Mouse (Mus musculus): Measurements from ENCODE around the gene Cpm. TPM values are rescaled to one million over a fixed set of nuclear protein-coding genes. Genes with fewer than 3 reads are reported as not detected.

Cpm gene
- polyA plus RNA-seq, 1 experiment = 6.6 TPM

- no peak overlapping the region for H3K27ac ChIP-seq (ENCODE audit: insufficient read depth, low read length)
- TF ChIP-seq POLR2A (IDR thresholded peaks at IDR 0.05; ENCODE audit: extremely low read depth, insufficient read depth, low read length) (no peak), CTCF (IDR thresholded peaks at IDR 0.05; ENCODE audit: extremely low read depth, insufficient read depth, low read length) (no peak)
- no peak overlapping the region for H3K4me3 ChIP-seq (ENCODE audit: insufficient read depth, low read length)
- H3K4me1 ChIP-seq (ENCODE audit: control insufficient read depth, insufficient read depth, low read length) = no peaks in the 10 kb centered on the region
Measured at GRCm38 (mm10) chr10:117671266-117671665, 42.0 kb downstream of the Cpm start.

DNA sequence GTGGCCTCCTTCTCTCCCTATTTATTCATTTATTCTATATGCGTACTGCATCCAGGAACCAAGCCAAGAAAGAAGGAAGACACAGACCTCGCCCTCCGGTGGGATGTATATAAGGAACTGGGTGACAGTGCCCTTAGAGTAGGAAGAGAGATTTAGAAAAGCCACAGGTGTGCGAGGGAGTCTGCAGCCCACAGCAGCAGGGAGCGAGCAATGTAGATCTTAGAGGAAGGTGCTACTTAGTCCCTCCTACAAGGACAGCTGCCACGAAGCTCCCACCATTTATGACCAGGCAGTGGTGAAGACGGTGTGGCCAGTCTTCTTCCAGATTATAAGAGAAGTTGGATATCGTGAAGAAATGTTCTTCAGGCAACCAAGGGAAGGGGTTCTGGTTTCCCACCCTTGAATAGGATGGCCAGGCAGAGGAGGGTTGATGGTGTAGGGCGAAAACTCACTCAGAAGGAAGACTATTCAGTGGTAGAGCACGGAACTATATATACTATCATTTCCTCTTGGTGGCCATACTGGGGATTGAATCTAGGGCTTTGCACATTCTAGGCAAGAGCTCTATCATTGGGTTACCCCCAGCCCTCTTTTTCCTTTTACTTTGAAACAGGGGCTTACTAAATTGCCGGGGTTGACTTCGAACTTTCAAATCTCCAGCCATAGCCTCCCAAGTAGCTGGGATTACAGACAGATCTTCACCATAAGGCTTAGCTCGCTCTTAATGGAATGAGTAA, 42.8 kb downstream of the Cpm start:
- TF ChIP-seq CTCF (IDR thresholded peaks at IDR 0.05; ENCODE audit: extremely low read depth, insufficient read depth, low read length) = no peak
- no peak for TF ChIP-seq POLR2A (IDR thresholded peaks at IDR 0.05; ENCODE audit: extremely low read depth, insufficient read depth, low read length)
- no peak overlapping the region for H3K27ac ChIP-seq (ENCODE audit: insufficient read depth, low read length)
- H3K4me3 ChIP-seq (ENCODE audit: insufficient read depth, low read length) = no peak overlapping the region
- H3K4me1 ChIP-seq (ENCODE audit: control insufficient read depth, insufficient read depth, low read length) = no peaks in the 10 kb centered on the region

GRCm38 (mm10) chr10:117672693-117673092, 43.4 kb downstream of the Cpm start:
- no peak overlapping the region for H3K27ac ChIP-seq (ENCODE audit: insufficient read depth, low read length)
- no peak overlapping the region for H3K4me3 ChIP-seq (ENCODE audit: insufficient read depth, low read length)
- TF ChIP-seq CTCF (IDR thresholded peaks at IDR 0.05; ENCODE audit: extremely low read depth, insufficient read depth, low read length) = no peak
- no peak for TF ChIP-seq POLR2A (IDR thresholded peaks at IDR 0.05; ENCODE audit: extremely low read depth, insufficient read depth, low read length)
- no peaks in the 10 kb centered on the region for H3K4me1 ChIP-seq (ENCODE audit: control insufficient read depth, insufficient read depth, low read length)

GRCm38 (mm10) chr10:117673913-117674312, 44.6 kb downstream of the Cpm start:
- no peak overlapping the region for H3K27ac ChIP-seq (ENCODE audit: insufficient read depth, low read length)
- TF ChIP-seq CTCF (IDR thresholded peaks at IDR 0.05; ENCODE audit: extremely low read depth, insufficient read depth, low read length) (no peak), POLR2A (IDR thresholded peaks at IDR 0.05; ENCODE audit: extremely low read depth, insufficient read depth, low read length) (no peak)
- no peak overlapping the region for H3K4me3 ChIP-seq (ENCODE audit: insufficient read depth, low read length)
- H3K4me1 ChIP-seq (ENCODE audit: control insufficient read depth, insufficient read depth, low read length) = no peaks in the 10 kb centered on the region

GRCm38 (mm10) chr10:117674359-117675019, 45.2 kb downstream of the Cpm start:
- Histone ChIP-seq H3K4me3 (ENCODE audit: insufficient read depth, low read length) (no peak overlapping the region), H3K27ac (ENCODE audit: insufficient read depth, low read length) (no peak overlapping the region), H3K4me1 (ENCODE audit: control insufficient read depth, insufficient read depth, low read length) (no peaks in the 10 kb centered on the region)
- no peak for TF ChIP-seq CTCF (IDR thresholded peaks at IDR 0.05; ENCODE audit: extremely low read depth, insufficient read depth, low read length)
- no peak for TF ChIP-seq POLR2A (IDR thresholded peaks at IDR 0.05; ENCODE audit: extremely low read depth, insufficient read depth, low read length)

GRCm38 (mm10) chr10:117675096-117676035, 46.1 kb downstream of the Cpm start:
- peak; percentile 50; the same call in 1 of the 2 replicates for TF ChIP-seq POLR2A (IDR thresholded peaks at IDR 0.05; ENCODE audit: extremely low read depth, insufficient read depth, low read length)
- no peak for TF ChIP-seq CTCF (IDR thresholded peaks at IDR 0.05; ENCODE audit: extremely low read depth, insufficient read depth, low read length)
- Histone ChIP-seq H3K27ac (ENCODE audit: insufficient read depth, low read length) (peak overlapping the region; percentile 65; the same call in 1 of the 2 replicates), H3K4me1 (ENCODE audit: control insufficient read depth, insufficient read depth, low read length) (no peaks in the 10 kb centered on the region), H3K4me3 (ENCODE audit: insufficient read depth, low read length) (peak overlapping the region; percentile 25)

DNA sequence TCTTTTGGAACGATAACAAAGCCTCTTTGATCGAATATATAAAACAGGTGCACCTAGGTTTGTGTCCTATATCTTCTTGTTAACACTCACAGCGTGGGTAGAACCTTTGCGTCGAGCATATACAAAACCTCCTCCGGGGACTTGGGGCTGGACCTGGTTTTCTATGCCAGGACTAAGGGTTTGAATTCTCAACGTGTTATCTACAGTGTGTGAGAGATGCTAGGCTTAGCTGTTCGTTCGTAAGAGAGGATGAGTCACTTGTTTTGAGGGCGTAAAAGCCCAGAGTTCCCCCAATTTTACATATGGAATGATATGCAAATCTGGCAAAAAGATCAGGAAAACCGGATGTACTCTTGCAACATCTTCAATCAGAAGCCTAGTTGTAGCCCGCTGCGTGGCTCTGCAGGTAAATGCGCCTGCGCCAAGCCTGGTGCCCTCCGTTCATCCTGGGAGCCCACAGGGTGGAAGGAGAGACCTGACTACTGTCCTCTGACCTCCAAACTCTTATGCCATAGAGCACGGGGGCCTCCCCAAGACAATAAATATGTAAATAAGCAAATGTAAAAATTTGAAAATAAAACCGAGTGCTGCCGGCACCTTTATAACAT, 46.8 kb downstream of the Cpm start:
- H3K4me3 ChIP-seq (ENCODE audit: insufficient read depth, low read length) = peak overlapping the region; percentile 25
- TF ChIP-seq POLR2A (IDR thresholded peaks at IDR 0.05; ENCODE audit: extremely low read depth, insufficient read depth, low read length) (no peak), CTCF (IDR thresholded peaks at IDR 0.05; ENCODE audit: extremely low read depth, insufficient read depth, low read length) (no peak)
- H3K27ac ChIP-seq (ENCODE audit: insufficient read depth, low read length) = peak overlapping the region; percentile 65; the same call in 1 of the 2 replicates
- H3K4me1 ChIP-seq (ENCODE audit: control insufficient read depth, insufficient read depth, low read length) = no peaks in the 10 kb centered on the region

DNA sequence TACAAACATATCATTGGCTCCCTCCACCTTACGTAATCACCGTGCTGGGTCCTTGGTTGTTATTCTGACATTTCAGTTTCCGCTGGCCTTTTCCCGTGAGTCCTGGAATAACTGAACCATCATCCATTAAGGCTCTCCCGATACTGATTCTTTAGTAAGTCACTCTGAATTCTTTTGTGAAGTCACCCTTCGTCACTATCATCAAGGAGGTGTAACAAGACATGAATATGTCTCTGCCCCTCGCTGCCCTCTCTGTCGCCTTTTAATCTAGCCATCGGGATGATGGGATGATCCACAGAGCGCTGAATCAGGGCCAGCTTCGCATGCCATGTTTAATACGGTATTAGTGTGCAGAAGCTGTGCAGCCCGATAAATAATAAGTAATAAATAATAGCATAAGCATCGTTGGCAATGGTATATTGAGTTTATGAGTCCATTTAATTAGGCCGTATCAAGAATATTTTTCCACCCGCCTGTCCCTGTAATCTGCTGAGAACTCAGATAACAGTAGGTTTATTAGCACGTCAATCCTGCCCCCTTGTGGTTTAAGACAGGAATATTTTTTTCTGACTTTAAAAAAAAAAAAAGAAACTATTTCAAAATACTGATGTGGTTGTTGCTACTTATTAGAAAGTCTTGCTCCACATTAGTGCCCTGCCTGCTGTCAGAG, 47.5 kb downstream of the Cpm start:
- Histone ChIP-seq H3K4me1 (ENCODE audit: control insufficient read depth, insufficient read depth, low read length) (no peaks in the 10 kb centered on the region), H3K4me3 (ENCODE audit: insufficient read depth, low read length) (peak overlapping the region; percentile 25), H3K27ac (ENCODE audit: insufficient read depth, low read length) (peak overlapping the region; percentile 65; the same call in 1 of the 2 replicates)
- no peak for TF ChIP-seq CTCF (IDR thresholded peaks at IDR 0.05; ENCODE audit: extremely low read depth, insufficient read depth, low read length)
- no peak for TF ChIP-seq POLR2A (IDR thresholded peaks at IDR 0.05; ENCODE audit: extremely low read depth, insufficient read depth, low read length)
